Mouse (Mus musculus) bone marrow macrophage, adult 2 months (primary cell): ENCODE results near the gene Sik3.

Experiments
- CTCF ChIP-seq: IDR thresholded peaks from 2 replicates; pipeline ENCODE4 v1.5.1; 2012; ENCODE audit warnings: low read depth, mild to moderate bottlenecking, low read length, moderate library complexity
- POLR2A ChIP-seq: IDR thresholded peaks from 2 replicates; pipeline ENCODE4 v1.6.1; 2012; ENCODE audit warnings: mild to moderate bottlenecking, low read depth, low read length, borderline replicate concordance

DNA sequence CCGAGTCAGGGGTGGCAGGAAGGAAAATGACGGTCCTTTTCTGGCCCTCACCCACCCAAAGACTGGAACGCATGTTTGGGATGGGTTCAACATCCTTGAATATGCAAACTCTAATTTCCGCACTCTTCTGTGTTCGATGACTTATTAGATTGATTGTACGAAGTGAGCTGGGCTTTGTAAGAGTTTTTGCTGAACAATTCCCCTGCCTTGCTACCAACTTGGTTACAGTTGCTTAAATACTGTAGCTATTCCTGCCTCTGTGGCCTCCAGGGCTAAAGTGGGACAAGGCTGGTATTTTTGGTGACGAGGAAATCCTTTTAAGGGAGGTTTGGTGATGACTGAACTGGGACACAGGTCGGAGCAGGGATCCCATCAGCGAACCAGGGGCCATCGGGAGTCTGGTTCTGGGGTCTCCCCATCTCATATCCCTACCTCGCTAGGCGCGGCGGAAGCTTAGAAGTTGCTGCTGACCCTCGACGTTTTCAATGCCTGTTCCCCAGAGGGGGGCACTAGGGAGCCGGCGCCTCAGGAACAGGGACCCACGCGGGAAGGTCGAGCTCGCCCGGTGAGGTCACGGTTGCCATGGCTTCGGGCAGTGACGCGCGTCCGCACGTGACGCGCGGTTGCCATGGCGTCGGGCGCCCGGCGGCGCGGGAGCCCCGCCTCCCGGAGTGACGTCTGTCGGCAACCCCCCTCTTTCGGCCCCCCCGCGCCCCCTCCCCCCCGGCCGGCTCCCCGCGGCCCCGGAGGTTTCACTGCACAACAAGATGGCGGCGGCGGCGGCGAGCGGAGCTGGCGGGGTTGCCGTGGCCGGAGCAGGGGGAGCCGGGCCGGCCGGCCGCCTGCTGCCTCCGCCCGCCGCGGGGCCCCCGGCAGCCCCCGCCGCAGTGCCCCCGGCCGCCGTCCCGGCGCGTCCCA is at the start of gene Sik3, which contains the start of gene Pafah1b2:
- TF ChIP-seq CTCF = peak; percentile 64
- TF ChIP-seq POLR2A = no peak
